Mouse (Mus musculus): ENCODE results near the gene Prkn. TPM values are rescaled to one million over a fixed set of nuclear protein-coding genes. Genes with fewer than 3 reads are reported as not detected.

Prkn gene
- total and polyA plus RNA-seq, 3 experiments: 4.5 to 10.6 (median 10.3) TPM

- H3K4me3 ChIP-seq: no peak overlapping the region
- H3K9ac ChIP-seq (ENCODE audit: low read depth, low read length): no peak overlapping the region
- intact Hi-C loops (cut with DNase I): no loop called here
- H3K27me3 ChIP-seq (ENCODE audit: control insufficient read depth, insufficient read depth, low read length): no peaks in the 10 kb centered on the region
- H3K4me1 ChIP-seq (ENCODE audit: control insufficient read depth, insufficient read depth, low read length): no peaks in the 10 kb centered on the region
- H3K27ac ChIP-seq: no peak overlapping the region
- H3K36me3 ChIP-seq (ENCODE audit: control insufficient read depth, insufficient read depth, low read length): no peaks in the 10 kb centered on the region
- 50% methylated on average over 9 of the region's 9 CpGs for WGBS
- TF ChIP-seq EP300 (IDR thresholded peaks at IDR 0.05; ENCODE audit: insufficient read depth, low read depth, low read length) (no peak), POLR2A (IDR thresholded peaks at IDR 0.05; ENCODE audit: insufficient read depth, low read depth, low read length) (no peak), CTCF (IDR thresholded peaks at IDR 0.05) (no peak)
- DNase-seq: no peak
- no peaks in the 10 kb centered on the region for H3K79me2 ChIP-seq (replicated peaks; ENCODE audit: control insufficient read depth, insufficient read depth, low read length)
Measured at GRCm38 (mm10) chr17:12048695-12049490, 1208.7 kb downstream of the Prkn start.

GRCm38 (mm10) chr17:12050261-12050660 is 1210.1 kb downstream of the Prkn start:
- Histone ChIP-seq H3K9ac (ENCODE audit: low read depth, low read length) (no peak overlapping the region), H3K4me1 (ENCODE audit: control insufficient read depth, insufficient read depth, low read length) (no peaks in the 10 kb centered on the region), H3K36me3 (ENCODE audit: control insufficient read depth, insufficient read depth, low read length) (no peaks in the 10 kb centered on the region), H3K79me2 (replicated peaks; ENCODE audit: control insufficient read depth, insufficient read depth, low read length) (no peaks in the 10 kb centered on the region), H3K27me3 (ENCODE audit: control insufficient read depth, insufficient read depth, low read length) (no peaks in the 10 kb centered on the region), H3K4me3 (no peak overlapping the region), H3K27ac (no peak overlapping the region)
- intact Hi-C loops (cut with DNase I): no loop called here
- 83% methylated on average over 5 of the region's 5 CpGs for WGBS
- no peak for DNase-seq
- TF ChIP-seq CTCF (IDR thresholded peaks at IDR 0.05) (no peak), POLR2A (IDR thresholded peaks at IDR 0.05; ENCODE audit: insufficient read depth, low read depth, low read length) (no peak), EP300 (IDR thresholded peaks at IDR 0.05; ENCODE audit: insufficient read depth, low read depth, low read length) (no peak)

GRCm38 (mm10) chr17:12051031-12051430 is 1210.8 kb downstream of the Prkn start:
- no peaks in the 10 kb centered on the region for H3K79me2 ChIP-seq (replicated peaks; ENCODE audit: control insufficient read depth, insufficient read depth, low read length)
- H3K27me3 ChIP-seq (ENCODE audit: control insufficient read depth, insufficient read depth, low read length): no peaks in the 10 kb centered on the region
- WGBS: 73% methylated on average over 3 of the region's 3 CpGs
- no peak for DNase-seq
- H3K9ac ChIP-seq (ENCODE audit: low read depth, low read length): no peak overlapping the region
- no peak overlapping the region for H3K27ac ChIP-seq
- TF ChIP-seq POLR2A (IDR thresholded peaks at IDR 0.05; ENCODE audit: insufficient read depth, low read depth, low read length) (no peak), CTCF (IDR thresholded peaks at IDR 0.05) (no peak), EP300 (IDR thresholded peaks at IDR 0.05; ENCODE audit: insufficient read depth, low read depth, low read length) (no peak)
- H3K4me3 ChIP-seq: no peak overlapping the region
- intact Hi-C loops (cut with DNase I): no loop called here
- H3K4me1 ChIP-seq (ENCODE audit: control insufficient read depth, insufficient read depth, low read length): no peaks in the 10 kb centered on the region
- H3K36me3 ChIP-seq (ENCODE audit: control insufficient read depth, insufficient read depth, low read length): no peaks in the 10 kb centered on the region

- intact Hi-C loops (cut with DNase I): no loop called here
- WGBS: 73% methylated on average over 12 of the region's 12 CpGs
- Histone ChIP-seq H3K27me3 (ENCODE audit: control insufficient read depth, insufficient read depth, low read length) (no peaks in the 10 kb centered on the region), H3K27ac (no peak overlapping the region), H3K36me3 (ENCODE audit: control insufficient read depth, insufficient read depth, low read length) (no peaks in the 10 kb centered on the region), H3K9ac (ENCODE audit: low read depth, low read length) (no peak overlapping the region), H3K4me1 (ENCODE audit: control insufficient read depth, insufficient read depth, low read length) (no peaks in the 10 kb centered on the region), H3K4me3 (no peak overlapping the region), H3K79me2 (replicated peaks; ENCODE audit: control insufficient read depth, insufficient read depth, low read length) (no peaks in the 10 kb centered on the region)
- DNase-seq: no peak
- TF ChIP-seq POLR2A (IDR thresholded peaks at IDR 0.05; ENCODE audit: insufficient read depth, low read depth, low read length): no peak
- no peak for TF ChIP-seq EP300 (IDR thresholded peaks at IDR 0.05; ENCODE audit: insufficient read depth, low read depth, low read length)
- no peak for TF ChIP-seq CTCF (IDR thresholded peaks at IDR 0.05)
Measured at GRCm38 (mm10) chr17:12052651-12053050, 1212.5 kb downstream of the Prkn start.

- H3K27ac ChIP-seq: no peak overlapping the region
- no peaks in the 10 kb centered on the region for H3K36me3 ChIP-seq (ENCODE audit: control insufficient read depth, insufficient read depth, low read length)
- no peaks in the 10 kb centered on the region for H3K79me2 ChIP-seq (replicated peaks; ENCODE audit: control insufficient read depth, insufficient read depth, low read length)
- intact Hi-C loops (cut with DNase I): no loop called here
- no peak for DNase-seq
- 74% methylated on average over 6 of the region's 6 CpGs for WGBS
- no peak overlapping the region for H3K9ac ChIP-seq (ENCODE audit: low read depth, low read length)
- H3K4me3 ChIP-seq: no peak overlapping the region
- H3K27me3 ChIP-seq (ENCODE audit: control insufficient read depth, insufficient read depth, low read length): no peaks in the 10 kb centered on the region
- TF ChIP-seq CTCF (IDR thresholded peaks at IDR 0.05) (no peak), POLR2A (IDR thresholded peaks at IDR 0.05; ENCODE audit: insufficient read depth, low read depth, low read length) (no peak), EP300 (IDR thresholded peaks at IDR 0.05; ENCODE audit: insufficient read depth, low read depth, low read length) (no peak)
- H3K4me1 ChIP-seq (ENCODE audit: control insufficient read depth, insufficient read depth, low read length): no peaks in the 10 kb centered on the region
Measured at GRCm38 (mm10) chr17:12059041-12059440, 1218.9 kb downstream of the Prkn start.

GRCm38 (mm10) chr17:12061381-12061780 is 1221.2 kb downstream of the Prkn start:
- H3K4me1 ChIP-seq (ENCODE audit: control insufficient read depth, insufficient read depth, low read length): no peaks in the 10 kb centered on the region
- H3K4me3 ChIP-seq: no peak overlapping the region
- no peak overlapping the region for H3K27ac ChIP-seq
- no peaks in the 10 kb centered on the region for H3K36me3 ChIP-seq (ENCODE audit: control insufficient read depth, insufficient read depth, low read length)
- no peak for DNase-seq
- TF ChIP-seq POLR2A (IDR thresholded peaks at IDR 0.05; ENCODE audit: insufficient read depth, low read depth, low read length) (no peak), EP300 (IDR thresholded peaks at IDR 0.05; ENCODE audit: insufficient read depth, low read depth, low read length) (no peak), CTCF (IDR thresholded peaks at IDR 0.05) (no peak)
- no peak overlapping the region for H3K9ac ChIP-seq (ENCODE audit: low read depth, low read length)
- intact Hi-C loops (cut with DNase I): no loop called here
- no peaks in the 10 kb centered on the region for H3K79me2 ChIP-seq (replicated peaks; ENCODE audit: control insufficient read depth, insufficient read depth, low read length)
- 83% methylated on average over 10 of the region's 10 CpGs for WGBS
- no peaks in the 10 kb centered on the region for H3K27me3 ChIP-seq (ENCODE audit: control insufficient read depth, insufficient read depth, low read length)
